Mouse (Mus musculus): ENCODE measurements at regions not wholly inside any gene's neighbourhood (a gene's known extent, or its start where the extent isn't known, plus 50 kb on each side); places are given as distances from the start of the nearest gene placed in this dataset.

DNA sequence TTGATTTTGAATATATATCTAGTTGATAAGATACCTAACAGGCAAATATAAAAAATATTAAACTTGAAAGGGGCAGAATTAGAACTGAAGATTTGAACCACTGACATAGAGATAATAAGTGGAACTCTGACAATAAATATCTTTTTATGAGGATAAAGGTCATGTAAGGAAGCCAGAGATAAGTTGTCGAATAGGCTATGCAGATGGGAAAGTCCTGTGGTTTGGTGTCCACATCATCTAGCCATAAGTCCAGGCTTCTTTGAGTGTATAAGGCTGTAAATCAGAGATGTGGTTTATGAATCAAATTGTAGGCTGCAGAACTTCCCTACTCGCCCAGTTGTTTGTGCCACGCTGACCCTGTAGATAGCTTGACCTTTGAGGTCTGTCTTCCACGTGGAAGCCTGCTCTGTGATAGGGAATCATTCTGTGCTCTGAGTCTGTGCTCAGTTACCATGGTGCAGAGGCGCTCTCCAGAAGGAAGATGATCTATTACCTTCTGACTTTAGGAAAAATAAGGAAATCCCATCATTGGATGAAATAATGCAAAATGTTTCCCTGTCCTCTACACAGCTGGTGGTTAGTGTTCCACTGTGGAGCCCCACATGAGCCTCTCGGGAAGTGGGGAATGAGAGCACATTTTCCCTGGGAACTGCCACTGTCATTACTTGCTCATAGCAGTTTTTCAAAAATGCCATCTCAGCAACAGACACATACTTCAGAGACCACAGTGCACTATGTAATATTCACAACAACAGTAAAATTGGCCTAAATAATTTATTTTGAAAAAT, 56.3 kb upstream of the Slc5a12 start:
- Histone ChIP-seq H3K4me3 (no peak overlapping the region), H3K27ac (no peak overlapping the region)
- DNase-seq: no peak
- intact Hi-C loops (cut with DNase I): no loop called here
- TF ChIP-seq CTCF (IDR thresholded peaks at IDR 0.05): no peak

DNA sequence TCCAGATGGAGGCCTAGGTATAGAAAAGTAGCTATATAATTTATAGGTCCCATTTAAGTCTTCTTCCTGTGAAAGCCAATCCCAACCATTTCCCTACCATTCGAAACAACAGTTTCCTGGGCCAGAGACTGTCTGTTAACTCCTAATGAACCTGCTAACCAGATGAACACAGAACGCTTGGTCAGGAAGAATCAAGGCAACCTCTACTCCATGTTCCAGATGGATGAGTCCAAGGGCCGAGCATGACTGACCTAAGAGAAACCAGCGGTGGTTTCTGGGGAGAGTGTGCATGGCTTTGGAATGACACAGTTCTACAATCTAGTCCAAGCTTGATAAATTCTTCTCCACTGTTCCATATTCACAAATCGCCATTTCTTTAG, 55.8 kb upstream of the Slc5a12 start:
- no peak overlapping the region for H3K4me3 ChIP-seq
- TF ChIP-seq CTCF (IDR thresholded peaks at IDR 0.05): no peak
- no peak overlapping the region for H3K27ac ChIP-seq
- DNase-seq: no peak
- intact Hi-C loops (cut with DNase I): no loop called here

Data from gastrocnemius, adult 2 months (tissue).